Mouse (Mus musculus) urinary bladder, postnatal 0 days (tissue): Measurements from ENCODE around the gene Mterf4. TPM values are rescaled to one million over a fixed set of nuclear protein-coding genes. Genes with fewer than 3 reads are reported as not detected.

Experiments used
- microRNA-seq: library from miRNA; unstranded; fragments of <30 nt; microRNA quantifications from one replicate; pipeline ENCODE4, GENCODE M21; 2016
- polyA plus RNA-seq: library from polyadenylated mRNA; unstranded; fragments of >200 nt; fragmentation: Nextera tagmentation; extraction: Ambion mirVana; gene quantifications from 2 replicates; pipeline ENCODE4 v1.2.1, GENCODE M21; 2015

Mterf4 gene
- polyA plus RNA-seq: 14.8 and 14.9 TPM in 2 replicates

GRCm38 (mm10) chr1:93305581-93306337 lies at the start of gene Mterf4:
TSS of gene Mterf4 (minus strand) at chr1:93305915.

DNA sequence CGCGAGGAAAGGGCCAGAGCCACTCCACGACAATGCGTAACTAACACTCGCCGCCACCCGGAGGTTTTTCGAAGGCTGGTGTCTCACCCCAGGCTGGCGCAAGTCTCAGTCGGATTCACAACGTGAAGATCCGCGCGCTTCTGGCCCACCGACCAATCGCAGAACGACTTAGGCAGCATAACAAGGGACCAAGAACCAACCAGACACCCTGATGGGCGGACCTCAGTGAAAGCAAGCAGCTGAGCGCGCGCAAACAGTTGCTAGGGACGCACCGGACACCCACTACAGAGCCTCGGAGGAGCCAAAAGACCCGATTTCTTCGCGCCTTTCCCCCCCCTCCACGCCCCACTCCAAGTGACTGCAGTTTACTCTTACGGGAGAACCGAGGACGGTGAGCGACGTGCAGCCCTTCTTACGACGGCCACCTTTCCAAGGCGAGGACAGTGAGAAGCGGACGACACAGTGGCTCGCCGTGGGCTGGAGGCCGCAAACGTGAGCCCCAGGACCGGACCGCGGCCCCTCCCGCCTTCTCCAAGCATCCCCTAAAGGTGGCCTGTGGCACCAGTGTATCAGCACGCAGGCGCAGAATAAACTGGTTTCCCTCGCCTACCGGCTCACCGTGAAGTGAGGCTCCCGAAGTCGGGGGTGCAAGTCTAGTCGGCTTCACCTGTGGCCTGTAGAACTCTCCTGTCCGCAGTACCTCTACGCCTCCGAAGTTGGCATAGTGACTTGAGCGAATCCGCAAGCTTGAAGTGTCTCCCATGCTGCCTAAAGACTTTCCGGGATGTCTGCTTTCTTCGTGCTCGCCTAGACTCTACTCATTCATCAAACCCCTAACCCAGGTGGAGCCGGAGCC lies 37.2 kb upstream of the Mterf4 start, which contains the start of the genes Ppp1r7 and Pask:
Ppp1r7 (plus strand) TSS at position 207 of the 856 bp plus-strand sequence.
Pask (minus strand) TSS at position 835 of the 856 bp plus-strand sequence.

Small RNAs within 50 kb of the gene (microRNA-seq; reads per million reads assigned to microRNA genes)
- gene Mir6345 (not detected), gene Mir6901 (not detected), gene Mir6902 (not detected)

Other genes starting within 250 kb of the Mterf4 start
- gene Kif1a, start 204.0 kb downstream of the Mterf4 start, polyA plus RNA-seq: 4.4 and 5.0 TPM in 2 replicates
- 0.19 and 0.30 TPM in 2 replicates for gene Agxt, start 170.7 kb downstream of the Mterf4 start, polyA plus RNA-seq
- gene 2310007B03Rik, start 145.0 kb downstream of the Mterf4 start, polyA plus RNA-seq: 2.0 and 2.6 TPM in 2 replicates
- gene Crocc2, start 137.2 kb downstream of the Mterf4 start, polyA plus RNA-seq: 0.13 and 0.24 TPM in 2 replicates
- 2.9 and 4.3 TPM in 2 replicates for gene Sned1, start 70.1 kb downstream of the Mterf4 start, polyA plus RNA-seq
- 31.7 and 43.5 TPM in 2 replicates for gene Ppp1r7, start 36.9 kb upstream of the Mterf4 start, polyA plus RNA-seq
- 3.1 and 3.2 TPM in 2 replicates for gene Pask, start 37.6 kb upstream of the Mterf4 start, polyA plus RNA-seq
- 0.24 and 0.28 TPM in 2 replicates for gene Ano7, start 68.0 kb upstream of the Mterf4 start, polyA plus RNA-seq
- gene Hdlbp, start 172.9 kb upstream of the Mterf4 start, polyA plus RNA-seq: 153 and 198 TPM in 2 replicates
- 3.0 and 3.2 TPM in 2 replicates for gene Farp2, start 206.2 kb upstream of the Mterf4 start, polyA plus RNA-seq